Mouse (Mus musculus): ENCODE measurements at regions not wholly inside any gene's neighbourhood (a gene's known extent, or its start where the extent isn't known, plus 50 kb on each side); places are given as distances from the start of the nearest gene placed in this dataset.

DNA sequence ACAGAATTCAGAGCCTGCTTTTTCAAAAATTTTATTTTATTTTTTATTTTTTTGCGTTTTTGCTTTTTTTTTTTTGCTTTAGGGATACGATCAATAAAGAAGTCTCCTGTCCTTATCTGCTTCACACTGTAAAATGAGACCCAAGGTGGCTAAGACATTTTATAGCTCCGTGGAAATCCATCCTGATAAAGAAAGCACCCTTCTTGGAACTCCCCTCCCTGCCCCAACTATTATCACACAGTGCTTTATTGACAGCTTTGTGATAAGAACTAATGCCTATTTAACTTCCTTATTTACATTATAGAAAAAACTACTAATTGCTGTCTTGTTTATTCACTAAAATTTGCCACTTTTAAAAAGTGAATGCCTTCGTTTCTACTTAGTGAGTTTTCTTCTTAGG is 179.0 kb upstream of the Dmrta1 start:
- no peak for DNase-seq (ENCODE audit: low read depth)

- DNase-seq (ENCODE audit: low read depth), result no peak
Measured at GRCm38 (mm10) chr4:89490947-89491346, 180.1 kb upstream of the Cdkn2b start.

DNA sequence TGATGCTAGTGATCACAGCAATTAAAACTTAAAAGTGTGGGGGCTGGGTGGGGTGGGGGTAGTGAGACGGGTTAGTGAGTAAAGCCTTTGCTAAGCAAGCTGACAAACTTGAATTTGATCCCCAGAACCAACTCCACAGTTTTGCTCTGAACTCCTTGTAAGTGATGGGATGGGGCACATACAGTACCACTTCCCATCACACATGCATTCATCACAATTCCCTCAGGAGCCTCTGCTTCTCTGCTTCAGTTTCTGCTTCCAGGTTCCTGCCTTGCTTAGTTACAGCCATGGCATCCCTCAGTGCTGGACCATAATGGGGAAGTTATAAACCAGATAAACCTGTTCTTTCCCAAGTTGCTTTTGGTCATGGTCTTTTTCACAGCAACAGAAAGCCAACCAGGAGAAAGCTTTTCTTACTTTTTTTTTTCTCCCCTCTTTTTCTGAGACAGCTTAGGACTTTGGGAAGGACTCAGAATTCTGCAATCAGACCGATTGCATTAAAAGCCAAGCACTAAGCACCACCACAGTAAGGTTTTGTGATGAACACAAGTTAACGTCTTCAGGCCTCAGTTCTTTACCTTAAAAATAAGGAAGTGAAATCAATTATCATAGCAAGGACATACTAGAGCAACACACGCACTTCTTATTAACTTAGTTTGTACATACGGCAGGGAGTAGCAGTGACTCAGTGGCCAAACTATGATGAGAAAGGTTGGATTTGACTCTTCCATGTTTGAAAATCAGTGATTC is 176.8 kb upstream of the Cdkn2b start:
- DNase-seq (ENCODE audit: low read depth), result no peak

DNA sequence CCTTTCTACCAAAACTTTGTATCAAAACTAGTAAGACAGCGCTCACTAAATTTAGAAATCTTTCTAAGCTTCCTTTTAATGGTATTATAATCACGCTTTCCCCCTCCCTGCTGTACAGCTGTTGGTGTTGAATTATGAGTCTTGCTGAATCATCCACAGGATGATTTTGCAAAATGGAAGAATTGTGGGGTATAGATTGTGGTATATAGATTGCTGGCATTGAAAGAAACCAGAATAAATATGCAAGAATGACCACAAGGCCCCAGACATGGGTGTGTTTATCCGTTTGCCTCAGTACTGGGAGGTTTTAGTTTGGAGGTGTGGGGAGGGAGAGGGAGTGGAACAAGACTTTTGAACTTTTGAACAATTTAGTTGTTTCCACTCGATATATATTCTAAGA is 176.1 kb upstream of the Cdkn2b start:
- no peak for DNase-seq (ENCODE audit: low read depth)

GRCm38 (mm10) chr4:89485981-89486531 is 175.2 kb upstream of the Cdkn2b start:
- peak; percentile 34 for DNase-seq (ENCODE audit: low read depth)

DNA sequence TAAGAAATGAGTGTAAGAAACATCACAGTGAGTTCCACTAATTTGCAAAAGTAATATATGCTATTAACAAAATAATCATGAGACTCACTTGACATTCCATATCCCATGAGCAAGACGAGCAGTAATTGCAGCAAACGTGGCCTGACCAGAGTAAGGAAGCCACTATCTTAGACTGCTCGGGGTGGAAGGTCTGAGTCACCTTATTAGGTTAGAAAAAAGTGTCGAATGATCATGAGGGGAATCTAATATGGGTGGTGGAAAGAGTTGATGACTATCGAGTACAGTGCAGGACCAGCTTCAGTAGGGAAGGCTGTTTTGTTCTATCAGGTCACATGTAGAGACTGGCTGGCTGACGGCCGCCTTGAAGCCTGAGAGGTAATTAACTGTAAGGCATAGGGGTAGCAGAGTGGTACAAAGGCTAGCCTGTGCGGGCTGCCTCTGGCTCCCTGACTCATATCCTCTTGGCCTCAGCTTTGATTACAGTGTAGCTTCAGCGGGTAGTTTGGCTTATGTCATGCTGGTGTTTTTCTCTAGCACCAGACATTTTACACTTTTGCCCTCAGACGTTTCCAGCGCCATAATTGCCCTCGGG is 167.9 kb upstream of the Cdkn2b start:
- peak; percentile 9 for DNase-seq (ENCODE audit: low read depth)

- no peak for DNase-seq (ENCODE audit: low read depth)
Measured at GRCm38 (mm10) chr4:89475848-89476247, 165.0 kb upstream of the Cdkn2b start.

GRCm38 (mm10) chr4:89474836-89475541 is 164.2 kb upstream of the Cdkn2b start:
- DNase-seq (ENCODE audit: low read depth), result no peak

GRCm38 (mm10) chr4:89471426-89471825 is 160.6 kb upstream of the Cdkn2b start:
- DNase-seq (ENCODE audit: low read depth), result no peak

- no peak for DNase-seq (ENCODE audit: low read depth)
Measured at GRCm38 (mm10) chr4:89470756-89471155, 159.9 kb upstream of the Cdkn2b start.

- DNase-seq (ENCODE audit: low read depth), result no peak
Measured at GRCm38 (mm10) chr4:89469883-89470282, 159.0 kb upstream of the Cdkn2b start.

DNA sequence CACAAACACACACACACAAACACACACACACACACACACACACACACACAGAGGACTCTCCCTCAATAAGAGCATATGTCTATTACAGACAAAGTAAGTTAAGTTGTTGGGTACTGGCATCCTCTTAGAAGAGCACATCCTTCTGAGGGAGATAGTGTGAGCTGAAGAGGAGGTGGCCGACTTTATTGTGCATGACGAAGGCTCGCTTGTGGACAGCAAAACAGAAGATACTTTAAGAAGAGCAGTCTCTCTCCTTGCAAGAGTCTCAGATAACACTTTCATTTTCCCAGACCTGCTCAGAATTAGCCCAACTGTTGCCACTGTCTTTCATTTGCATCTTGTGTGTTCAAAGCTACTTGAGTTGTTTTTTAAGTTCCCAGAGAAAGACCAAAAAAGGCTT is 158.6 kb upstream of the Cdkn2b start:
- DNase-seq (ENCODE audit: low read depth), result no peak

- no peak for DNase-seq (ENCODE audit: low read depth)
Measured at GRCm38 (mm10) chr4:89466766-89467165, 155.9 kb upstream of the Cdkn2b start.

GRCm38 (mm10) chr4:89463121-89463520 is 152.3 kb upstream of the Cdkn2b start:
- no peak for DNase-seq (ENCODE audit: low read depth)

DNA sequence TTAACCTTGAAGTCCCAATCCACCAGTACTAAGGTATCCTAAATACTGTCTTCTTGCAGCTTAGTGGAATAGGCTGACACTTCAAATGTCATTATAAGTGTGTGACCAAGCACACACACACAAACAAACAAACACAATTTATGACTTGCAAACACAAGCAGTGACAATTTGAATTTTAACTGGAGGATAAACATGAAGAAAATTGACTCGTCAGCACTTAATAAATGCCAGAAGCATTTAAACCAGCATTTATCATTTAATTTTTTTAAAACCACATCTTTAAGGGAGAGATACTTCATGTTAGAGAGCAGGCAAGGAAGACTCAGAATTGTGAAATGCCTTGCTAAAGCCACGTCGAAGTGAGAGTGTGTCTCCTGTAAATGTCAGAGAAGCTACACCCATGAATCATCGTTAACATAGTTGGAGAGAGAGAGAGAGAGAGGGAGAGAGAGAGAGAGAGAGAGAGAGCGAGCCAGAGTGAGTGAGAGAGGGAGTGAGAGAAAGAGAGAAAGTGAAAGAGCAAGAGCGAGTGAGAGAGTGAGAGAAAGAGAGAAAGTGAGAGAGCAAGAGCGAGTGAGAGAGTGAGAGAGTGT is 149.4 kb upstream of the Cdkn2b start:
- DNase-seq (ENCODE audit: low read depth), result no peak

DNA sequence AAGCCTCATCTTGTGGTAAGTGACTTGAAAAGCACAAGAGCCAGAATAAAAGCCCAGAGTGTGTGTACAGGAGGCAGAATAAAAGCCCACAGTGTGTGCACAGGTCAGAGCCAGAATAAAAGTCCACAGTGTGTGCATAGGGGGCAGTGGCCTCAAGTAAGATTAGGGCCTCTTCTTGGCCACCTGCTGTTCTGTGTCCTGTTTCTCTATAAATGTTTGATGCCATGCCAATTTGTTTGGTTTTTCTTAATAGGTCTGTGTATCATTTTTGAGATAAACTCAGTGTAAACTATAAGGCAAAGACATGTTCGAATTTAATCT is 148.5 kb upstream of the Cdkn2b start:
- DNase-seq (ENCODE audit: low read depth), result no peak

- no peak for DNase-seq (ENCODE audit: low read depth)
Measured at GRCm38 (mm10) chr4:89458628-89459345, 147.9 kb upstream of the Cdkn2b start.

GRCm38 (mm10) chr4:89457861-89458260 is 147.0 kb upstream of the Cdkn2b start:
- DNase-seq (ENCODE audit: low read depth), result no peak

- no peak for DNase-seq (ENCODE audit: low read depth)
Measured at GRCm38 (mm10) chr4:89454926-89455325, 144.1 kb upstream of the Cdkn2b start.

- DNase-seq (ENCODE audit: low read depth), result no peak
Measured at GRCm38 (mm10) chr4:89453051-89453450, 142.2 kb upstream of the Cdkn2b start.

GRCm38 (mm10) chr4:89451741-89452140 is 140.9 kb upstream of the Cdkn2b start:
- DNase-seq (ENCODE audit: low read depth), result no peak
